Mouse (Mus musculus) G1E (cell line): ENCODE data around the gene Eif4e1b. TPM values are rescaled to one million over a fixed set of nuclear protein-coding genes. Genes with fewer than 3 reads are reported as not detected.
"Not testable (repeated sequence)": the region's sequence is repeated elsewhere in the genome, so short reads cannot be mapped to it uniquely, and the experiment has no call there.

Experiments
- ATAC-seq: 2 replicates; pipeline ENCODE4 v1.8.0; 2016; ENCODE audit warnings: mild to moderate bottlenecking; ENCODE audit not compliant: insufficient number of reproducible peaks, poor library complexity, low FRiP score, severe bottlenecking; ENCODE audit errors: extremely low read depth
- DNase-seq: peaks from one replicate; pipeline ENCODE4 v3.0.0; 2012; ENCODE audit warnings: low spot score
- H3K27me3 ChIP-seq: 2 replicates; pipeline ENCODE4 v1.6.1; 2012; ENCODE audit warnings: mild to moderate bottlenecking, low read length, inconsistent platforms; ENCODE audit not compliant: insufficient read depth
- H3K36me3 ChIP-seq: replicated peaks from 2 replicates; pipeline ENCODE3; 2012; ENCODE audit warnings: mild to moderate bottlenecking, inconsistent platforms
- H3K4me1 ChIP-seq: 2 replicates; pipeline ENCODE4 v1.6.1; 2012; ENCODE audit warnings: low read depth, low read length, inconsistent platforms, mixed read lengths; ENCODE audit not compliant: insufficient read depth
- H3K4me3 ChIP-seq: 2 replicates; pipeline ENCODE4 v1.5.1; 2012; ENCODE audit warnings: low read depth, mild to moderate bottlenecking, inconsistent platforms, low read length, moderate library complexity, mixed read lengths
- H3K9me3 ChIP-seq: replicated peaks from 2 replicates; pipeline ENCODE4 v1.6.1; 2012; ENCODE audit warnings: inconsistent platforms
- CTCF ChIP-seq: IDR thresholded peaks from 2 replicates; pipeline ENCODE4 v1.5.1; 2012; ENCODE audit warnings: low read depth, low read length, inconsistent platforms, mixed read lengths
- GATA1 ChIP-seq: IDR thresholded peaks from 2 replicates; pipeline ENCODE4 v1.6.1; 2012; ENCODE audit warnings: borderline replicate concordance, low read length, inconsistent platforms, mixed read lengths
- GATA2 ChIP-seq: IDR thresholded peaks from 2 replicates; pipeline ENCODE4 v1.6.1; 2012; ENCODE audit warnings: low read depth, low read length, inconsistent platforms, borderline replicate concordance
- POLR2AphosphoS5 ChIP-seq: IDR thresholded peaks from 2 replicates; pipeline ENCODE4 v1.6.1; 2012; ENCODE audit warnings: low read depth, low read length, inconsistent platforms; ENCODE audit not compliant: insufficient replicate concordance
- TAL1 ChIP-seq: conservative IDR thresholded peaks from 2 replicates; pipeline ENCODE4 v1.6.1; 2012; ENCODE audit warnings: low read depth, low read length, inconsistent platforms, mixed read lengths
- polyA plus RNA-seq: library from polyadenylated mRNA; stranded (reverse); fragments of >175 nt; gene quantifications from 2 replicates; pipeline ENCODE4 v1.2.3, GENCODE M21; 2012
- total RNA-seq, 2 experiments: library from RNA; stranded (forward) in 1 of 2; stranded (reverse) in 1 of 2; fragments of 200-1000 nt in 1 of 2; fragments of >200 nt in 1 of 2; fragmentation: Nextera tagmentation in 1 of 2; gene quantifications; 2 replicates each; pipeline ENCODE4 v1.2.3; 2014 to 2017

Gene Eif4e1b
- total and polyA plus RNA-seq, 3 experiments: 0.05 TPM; not detected in 2

GRCm38 (mm10) chr13:54767012-54767411 is 16.8 kb upstream of the Eif4e1b start:
- ATAC-seq: no peak
- TF ChIP-seq POLR2AphosphoS5 (no peak), GATA1 (no peak), CTCF (no peak)
- H3K27me3 ChIP-seq: no peaks in the 10 kb centered on the region

DNA sequence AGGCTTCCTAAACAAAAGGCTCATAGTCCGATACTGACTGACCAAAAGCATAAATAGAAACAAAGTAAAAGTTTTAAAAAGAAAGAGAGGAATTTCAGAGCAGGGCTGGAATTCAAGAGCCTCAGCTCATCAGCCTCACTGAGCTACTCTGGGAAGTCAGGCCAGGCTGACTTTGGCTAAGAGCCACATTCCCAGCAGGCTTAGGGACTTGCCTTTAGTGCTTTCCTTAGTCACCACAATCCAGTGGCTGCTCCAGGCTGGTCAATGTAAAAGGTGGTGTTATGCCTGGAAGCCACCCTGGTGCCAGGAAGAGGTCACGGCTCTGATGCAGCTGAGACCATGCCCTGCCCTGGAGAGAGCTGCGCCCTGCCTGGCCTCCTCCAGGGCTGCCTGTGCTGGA is 3.2 kb upstream of the Eif4e1b start:
- DNase-seq (no peak), ATAC-seq (no peak)
- Histone ChIP-seq H3K27me3 (peaks cover 16% of the 10 kb centered on the region), H3K4me1 (no peaks in the 10 kb centered on the region), H3K9me3 (no peaks in the 10 kb centered on the region), H3K36me3 (no peaks in the 10 kb centered on the region), H3K4me3 (no peak overlapping the region)
- TF ChIP-seq TAL1 (no peak), POLR2AphosphoS5 (no peak), GATA2 (no peak), GATA1 (no peak)

More at GRCm38 (mm10) chr13:54767012-54767411, 16.8 kb upstream of the Eif4e1b start:
- no peaks in the 10 kb centered on the region for H3K4me1 ChIP-seq
- peaks cover 16% of the 10 kb centered on the region for H3K9me3 ChIP-seq
- H3K36me3 ChIP-seq: no peaks in the 10 kb centered on the region
- H3K4me3 ChIP-seq: no peak overlapping the region
- DNase-seq: no peak

DNA sequence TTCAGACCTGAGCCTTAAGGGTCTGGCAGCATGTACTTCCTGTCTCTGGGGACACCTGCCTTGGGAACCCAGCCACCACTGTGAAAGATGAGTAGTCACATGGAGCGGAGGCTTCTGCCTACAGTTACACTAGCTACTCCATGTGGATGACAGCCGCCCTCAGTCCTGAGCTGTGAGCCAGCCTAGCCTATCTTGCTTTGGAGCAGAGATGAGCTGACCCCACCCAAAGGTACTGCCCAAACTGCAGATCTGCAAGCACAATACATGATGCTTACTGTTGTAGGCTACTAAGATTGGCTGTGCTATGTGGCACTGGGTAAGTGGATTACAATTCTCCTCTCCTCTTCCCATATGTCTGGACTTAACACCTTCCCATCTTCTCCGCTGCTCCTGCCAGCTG is 2.7 kb upstream of the Eif4e1b start:
- H3K27me3 ChIP-seq: peaks cover 16% of the 10 kb centered on the region
- H3K36me3 ChIP-seq: no peaks in the 10 kb centered on the region
- ATAC-seq (no peak), DNase-seq (no peak)
- no peak overlapping the region for H3K4me3 ChIP-seq
- H3K9me3 ChIP-seq: no peaks in the 10 kb centered on the region
- TF ChIP-seq TAL1: no peak
- TF ChIP-seq GATA1: no peak
- no peak for TF ChIP-seq POLR2AphosphoS5
- no peak for TF ChIP-seq GATA2
- no peak for TF ChIP-seq CTCF
- no peaks in the 10 kb centered on the region for H3K4me1 ChIP-seq

DNA sequence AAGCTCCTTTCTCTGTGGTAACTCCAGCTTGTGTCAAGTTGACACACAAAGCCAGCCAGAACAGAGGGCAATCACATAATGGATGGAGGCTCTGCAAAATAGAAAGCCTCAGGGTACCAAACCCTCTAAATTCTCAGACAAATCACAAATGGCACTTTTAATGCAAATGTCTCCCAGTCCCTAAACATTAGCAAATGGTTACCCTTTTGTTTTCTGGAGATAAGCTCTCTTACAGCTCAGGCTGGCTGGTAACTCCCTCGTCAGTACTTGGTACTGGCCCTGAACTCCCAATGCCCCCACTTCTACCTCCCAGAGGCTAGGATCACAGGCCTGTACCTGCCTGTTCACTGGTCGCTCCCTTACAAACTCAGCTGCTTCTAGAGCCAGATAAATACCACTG is 563 bp upstream of the Eif4e1b start:
- Histone ChIP-seq H3K4me3 (no peak overlapping the region), H3K36me3 (no peaks in the 10 kb centered on the region), H3K9me3 (no peaks in the 10 kb centered on the region), H3K27me3 (peaks cover 16% of the 10 kb centered on the region), H3K4me1 (no peaks in the 10 kb centered on the region)
- DNase-seq (no peak), ATAC-seq (no peak)
- TF ChIP-seq GATA1: no peak
- no peak for TF ChIP-seq CTCF
- TF ChIP-seq TAL1: no peak
- TF ChIP-seq GATA2: no peak
- no peak for TF ChIP-seq POLR2AphosphoS5

GRCm38 (mm10) chr13:54787591-54787990 is 3.8 kb downstream of the Eif4e1b start:
- DNase-seq, ATAC-seq, H3K4me3 ChIP-seq, H3K9me3 ChIP-seq, H3K36me3 ChIP-seq: not testable (repeated sequence)
- Histone ChIP-seq H3K4me1 (peaks cover 17% of the 10 kb centered on the region), H3K27me3 (peaks cover 19% of the 10 kb centered on the region)

- Histone ChIP-seq H3K27me3 (peaks cover 17% of the 10 kb centered on the region), H3K4me1 (peaks cover 17% of the 10 kb centered on the region), H3K4me3 (peak within 1 kb of the TSS; percentile 68; the same call in 1 of the 2 replicates), H3K9me3 (no peaks in the 10 kb centered on the region), H3K36me3 (no peaks in the 10 kb centered on the region)
- peak; percentile 71 for DNase-seq
- peak; percentile 90 for ATAC-seq
- TF ChIP-seq TAL1: no peak
- no peak for TF ChIP-seq GATA1
- TF ChIP-seq POLR2AphosphoS5: no peak
- no peak for TF ChIP-seq CTCF
- TF ChIP-seq GATA2: no peak
Measured at GRCm38 (mm10) chr13:54788740-54789560, 5.2 kb downstream of the Eif4e1b start, which contains the start of gene Tspan17. Gene Tspan17, plus strand, starts transcription at chr13:54789377.
